Comparison of ENCODE assay signal across 9 mouse cellular contexts in genomic region chr11:96133239-96133865, GRCm38 (mm10). TPM values are rescaled to one million over a fixed set of nuclear protein-coding genes. Genes with fewer than 3 reads are reported as not detected.
DNase-seq lines count a peak whose midpoint lies in the region; ATAC-seq and TF ChIP-seq lines count a peak whose summit lies in the region.
"Had no signal": no experiment of that assay in that cellular context is flagged by ENCODE, and none has a peak within 500 bp of the region (broad histone marks: within the 10 kb centered on the region; RNA-seq: fewer than 3 reads in every experiment).

TSS of gene Ttll6 (plus strand) at chr11:96133786.

- no peak for ATAC-seq in heart, postnatal 0 days (ENCODE audit: insufficient read depth, low read depth)
- no peak for ATAC-seq in neural tube, embryonic 15.5 days (ENCODE audit: low FRiP score)

- WGBS in heart, postnatal 0 days: 19% methylated on average over 16 of the region's 16 CpGs
- WGBS in neural tube, embryonic 15.5 days: 18% methylated on average over 16 of the region's 16 CpGs

- peak; percentile 53 for TF ChIP-seq CTCF in heart, postnatal 0 days (IDR thresholded peaks at IDR 0.05; ENCODE audit: low read depth)

- no peak within 1 kb of the TSS for H3K9ac ChIP-seq in heart, postnatal 0 days (replicated peaks; ENCODE audit: low read depth, low read length)
- H3K9ac ChIP-seq in neural tube, embryonic 15.5 days (replicated peaks): no peak within 1 kb of the TSS

- TF ChIP-seq EP300 in heart, postnatal 0 days (IDR thresholded peaks at IDR 0.05; ENCODE audit: low read depth): no peak

- H3K27me3 ChIP-seq in heart, postnatal 0 days (ENCODE audit: control insufficient read depth, insufficient read depth, low read length): peaks cover 24% of the 10 kb centered on the region
- H3K27me3 ChIP-seq in neural tube, embryonic 15.5 days (replicated peaks): peaks cover 6% of the 10 kb centered on the region; the same call in 1 of the 2 replicates

- no peaks in the 10 kb centered on the region for H3K4me1 ChIP-seq in heart, postnatal 0 days (ENCODE audit: control insufficient read depth, insufficient read depth)
- H3K4me1 ChIP-seq in neural tube, embryonic 15.5 days: peaks cover 10% of the 10 kb centered on the region

- peak; percentile 54 to 56 for DNase-seq in B cell, adult 2 months
- peak; percentile 84 for DNase-seq in WW6 (ENCODE audit: low read depth, low spot score)
- peak; percentile 85 for DNase-seq in embryo, embryonic 10 days (ENCODE audit: low spot score)
- peak; percentile 61 for DNase-seq in heart, postnatal 0 days (ENCODE audit: low spot score)
- DNase-seq in kidney, postnatal 25 days: peak; percentile 64 to 74
- peak; percentile 14 to 27 for DNase-seq in lung, adult 18-20 months
- DNase-seq in urinary bladder, postnatal 14 days (ENCODE audit: low spot score): peak; percentile 69

- H3K36me3 ChIP-seq in heart, postnatal 0 days (replicated peaks; ENCODE audit: control insufficient read depth, insufficient read depth, low read length): no peaks in the 10 kb centered on the region
- no peaks in the 10 kb centered on the region for H3K36me3 ChIP-seq in neural tube, embryonic 15.5 days

- H3K27ac ChIP-seq in heart, postnatal 0 days (ENCODE audit: low read depth): no peak within 1 kb of the TSS
- no peak within 1 kb of the TSS for H3K27ac ChIP-seq in neural tube, embryonic 15.5 days (replicated peaks)

- no peak within 1 kb of the TSS for H3K4me3 ChIP-seq in heart, postnatal 0 days (ENCODE audit: low read depth, low read length)
- H3K4me3 ChIP-seq in neural tube, embryonic 15.5 days (replicated peaks): no peak within 1 kb of the TSS; the same call in 1 of the 2 replicates

- peak within 1 kb of the TSS; percentile 39; the same call in 1 of the 2 replicates for H3K4me2 ChIP-seq in heart, postnatal 0 days (ENCODE audit: low read depth, low read length)
- peak within 1 kb of the TSS; percentile 46 for H3K4me2 ChIP-seq in neural tube, embryonic 15.5 days

- no peaks in the 10 kb centered on the region for H3K9me3 ChIP-seq in heart, postnatal 0 days (replicated peaks; ENCODE audit: control insufficient read depth, low read length)
- H3K9me3 ChIP-seq in neural tube, embryonic 15.5 days (replicated peaks): no peaks in the 10 kb centered on the region

RNA-seq across cellular contexts. Expression of gene Ttll6, which starts in this region (rescaled TPM):
- not detected in 2 replicates for total RNA-seq in heart, postnatal 0 days (2014; rRNA removed; ENCODE audit: low replicate concordance)
- polyA plus RNA-seq in heart, postnatal 0 days (2015; fragmentation: Nextera tagmentation; extraction: Ambion mirVana): not detected in 2 replicates
- 0.23 and 0.46 TPM in 2 replicates for polyA plus RNA-seq in neural tube, embryonic 15.5 days (2015; fragmentation: Nextera tagmentation; extraction: Ambion mirVana)
- total RNA-seq: gastrocnemius, postnatal 36 days had no signal

Comparison
In these comparisons a context has a peak if more than half of its experiments do, and no peak if none do; other contexts are left out.
1. Peak in DNase-seq and H3K4me2 ChIP-seq in heart, postnatal 0 days; RNA of the gene not detected or under 1 TPM.
2. DNase-seq: peak in every context shown above with its lines; median percentile 85 in embryo, embryonic 10 days; 84 in WW6; 69 in kidney, postnatal 25 days; 69 in urinary bladder, postnatal 14 days; 61 in heart, postnatal 0 days; 55 in B cell, adult 2 months; 20 in lung, adult 18-20 months.